Mouse (Mus musculus) neural tube, embryonic 13.5 days (tissue): ENCODE results near the gene Tmem176b. TPM values are rescaled to one million over a fixed set of nuclear protein-coding genes. Genes with fewer than 3 reads are reported as not detected.
"Not testable (repeated sequence)": the region's sequence is repeated elsewhere in the genome, so short reads cannot be mapped to it uniquely, and the experiment has no call there.

Experiments
- ATAC-seq: fragments of 200-750 bp; cut with Nextera tagmentation; 2 replicates; pipeline ENCODE4 v1.8.0; 2017; ENCODE audit warnings: low read depth, mild to moderate bottlenecking, moderate TSS enrichment, moderate library complexity
- H3K27ac ChIP-seq: fragments of 300-500 bp; sonication (generic); replicated peaks from 2 replicates; pipeline ENCODE4 v1.5.1; 2015; ENCODE audit warnings: moderate library complexity, mild to moderate bottlenecking, inconsistent platforms
- H3K27me3 ChIP-seq: fragments of 300-500 bp; sonication (generic); 2 replicates; pipeline ENCODE4 v1.6.1; 2015; ENCODE audit warnings: mild to moderate bottlenecking, inconsistent platforms
- H3K36me3 ChIP-seq: fragments of 300-500 bp; sonication (generic); 2 replicates; pipeline ENCODE4 v1.6.1; 2015; ENCODE audit warnings: mild to moderate bottlenecking, inconsistent platforms
- H3K4me1 ChIP-seq: fragments of 300-500 bp; sonication (generic); replicated peaks from 2 replicates; pipeline ENCODE4 v1.6.1; 2015; ENCODE audit warnings: inconsistent platforms
- H3K4me2 ChIP-seq: fragments of 300-500 bp; sonication (generic); 2 replicates; pipeline ENCODE4 v1.6.1; 2015; ENCODE audit warnings: inconsistent platforms, mild to moderate bottlenecking, moderate library complexity
- H3K4me3 ChIP-seq: fragments of 300-500 bp; sonication (generic); 2 replicates; pipeline ENCODE4 v1.5.1; 2015; ENCODE audit warnings: mild to moderate bottlenecking, inconsistent platforms
- H3K9ac ChIP-seq: fragments of 300-500 bp; sonication (generic); 2 replicates; pipeline ENCODE4 v1.6.1; 2015; ENCODE audit warnings: moderate library complexity, mild to moderate bottlenecking, inconsistent platforms
- H3K9me3 ChIP-seq: fragments of 300-500 bp; sonication (generic); 2 replicates; pipeline ENCODE4 v1.6.1; 2016; ENCODE audit warnings: inconsistent platforms
- WGBS: fragments of 180-500 bp; shearing (Covaris S2); methylation state at CpG from one replicate; pipeline ENCODE4 v1.1.7; 2015; 5-methylcytosine and 5-hydroxymethylcytosine counted together
- polyA plus RNA-seq: library from polyadenylated mRNA; unstranded; fragments of >200 nt; fragmentation: Nextera tagmentation; extraction: Ambion mirVana; gene quantifications from 2 replicates; pipeline ENCODE4 v1.2.1, GENCODE M21; 2015

The Tmem176b gene
- 127 and 151 TPM in 2 replicates for polyA plus RNA-seq

GRCm38 (mm10) chr6:48840973-48841625, at the start of gene Tmem176b:
Tmem176b (minus strand) TSS chr6:48841496.
- peaks cover 42% of the 10 kb centered on the region for H3K4me1 ChIP-seq
- H3K4me2 ChIP-seq: peak within 1 kb of the TSS; percentile 56
- peak within 1 kb of the TSS; percentile 77 for H3K27ac ChIP-seq
- 17% methylated on average over 6 of the region's 6 CpGs for WGBS
- H3K9ac ChIP-seq: peak within 1 kb of the TSS; percentile 65
- no peaks in the 10 kb centered on the region for H3K27me3 ChIP-seq
- H3K36me3 ChIP-seq: no peaks in the 10 kb centered on the region
- H3K4me3 ChIP-seq: peak within 1 kb of the TSS; percentile 38
- H3K9me3 ChIP-seq: no peaks in the 10 kb centered on the region
- peak; percentile 93 for ATAC-seq

GRCm38 (mm10) chr6:48876510-48877135, 35.3 kb upstream of the Tmem176b start:
- H3K4me1 ChIP-seq: no peaks in the 10 kb centered on the region
- WGBS: 35% methylated on average over 5 of the region's 5 CpGs
- H3K9me3 ChIP-seq: no peaks in the 10 kb centered on the region
- no peak overlapping the region for H3K9ac ChIP-seq
- peaks cover 8% of the 10 kb centered on the region; the same call in 1 of the 2 replicates for H3K27me3 ChIP-seq
- H3K4me2 ChIP-seq: no peak overlapping the region
- no peaks in the 10 kb centered on the region for H3K36me3 ChIP-seq
- no peak overlapping the region for H3K4me3 ChIP-seq
- no peak for ATAC-seq
- no peak overlapping the region for H3K27ac ChIP-seq

GRCm38 (mm10) chr6:48875515-48875914, 34.2 kb upstream of the Tmem176b start:
- Histone ChIP-seq H3K27me3 (peaks cover 19% of the 10 kb centered on the region), H3K27ac (no peak overlapping the region), H3K4me3 (no peak overlapping the region), H3K4me1 (no peaks in the 10 kb centered on the region), H3K9me3 (no peaks in the 10 kb centered on the region), H3K4me2 (no peak overlapping the region), H3K36me3 (no peaks in the 10 kb centered on the region), H3K9ac (no peak overlapping the region)
- 90% methylated on average over 6 of the region's 6 CpGs for WGBS
- ATAC-seq: no peak

GRCm38 (mm10) chr6:48874576-48874975, 33.3 kb upstream of the Tmem176b start:
- no peak overlapping the region for H3K27ac ChIP-seq
- 80% methylated on average over 4 of the region's 4 CpGs for WGBS
- H3K27me3 ChIP-seq: peaks cover 28% of the 10 kb centered on the region
- H3K9me3 ChIP-seq: no peaks in the 10 kb centered on the region
- no peak overlapping the region for H3K9ac ChIP-seq
- ATAC-seq: no peak
- H3K4me3 ChIP-seq: no peak overlapping the region
- H3K4me1 ChIP-seq: no peaks in the 10 kb centered on the region
- no peaks in the 10 kb centered on the region for H3K36me3 ChIP-seq
- no peak overlapping the region for H3K4me2 ChIP-seq

- H3K4me3 ChIP-seq: no peak within 1 kb of the TSS
- no peaks in the 10 kb centered on the region for H3K9me3 ChIP-seq
- no peaks in the 10 kb centered on the region; the same call in 1 of the 2 replicates for H3K4me1 ChIP-seq
- H3K36me3 ChIP-seq: no peaks in the 10 kb centered on the region
- 82% methylated on average over 5 of the region's 5 CpGs for WGBS
- H3K27me3 ChIP-seq: peaks cover 48% of the 10 kb centered on the region
- H3K9ac ChIP-seq: no peak within 1 kb of the TSS
- no peak for ATAC-seq
- H3K4me2 ChIP-seq: no peak within 1 kb of the TSS
- H3K27ac ChIP-seq: no peak within 1 kb of the TSS
Measured at GRCm38 (mm10) chr6:48872596-48872995, 31.3 kb upstream of the Tmem176b start, which contains the start of gene Aoc1. Aoc1 (plus strand) TSS chr6:48872896.

- Histone ChIP-seq H3K4me1 (peaks cover 7% of the 10 kb centered on the region), H3K36me3 (no peaks in the 10 kb centered on the region), H3K4me2 (no peak overlapping the region), H3K9me3 (no peaks in the 10 kb centered on the region), H3K4me3 (no peak overlapping the region), H3K27ac (no peak overlapping the region), H3K27me3 (peaks cover 58% of the 10 kb centered on the region), H3K9ac (no peak overlapping the region)
- WGBS: 89% methylated on average over 2 of the region's 2 CpGs
- no peak for ATAC-seq
Measured at GRCm38 (mm10) chr6:48869774-48870173, 28.5 kb upstream of the Tmem176b start.

- Histone ChIP-seq H3K4me2 (no peak overlapping the region), H3K4me1 (peaks cover 7% of the 10 kb centered on the region), H3K27me3 (peaks cover 71% of the 10 kb centered on the region), H3K9me3 (no peaks in the 10 kb centered on the region), H3K36me3 (no peaks in the 10 kb centered on the region), H3K4me3 (no peak overlapping the region), H3K27ac (no peak overlapping the region), H3K9ac (no peak overlapping the region)
- WGBS: 42% methylated on average over 4 of the region's 4 CpGs
- ATAC-seq: no peak; the same call in 1 of the 2 replicates
Measured at GRCm38 (mm10) chr6:48867158-48867557, 25.9 kb upstream of the Tmem176b start.

- not testable (repeated sequence) for H3K4me1 ChIP-seq, H3K27ac ChIP-seq, H3K36me3 ChIP-seq, ATAC-seq, H3K9me3 ChIP-seq, H3K9ac ChIP-seq, H3K4me3 ChIP-seq, H3K4me2 ChIP-seq
- 9% methylated on average over 1 of the region's 1 CpGs for WGBS
- peaks cover 72% of the 10 kb centered on the region for H3K27me3 ChIP-seq
Measured at GRCm38 (mm10) chr6:48866355-48866950, 25.2 kb upstream of the Tmem176b start.

- WGBS: 61% methylated on average over 1 of the region's 1 CpGs
- Histone ChIP-seq H3K27me3 (peaks cover 61% of the 10 kb centered on the region), H3K36me3 (no peaks in the 10 kb centered on the region), H3K9ac (no peak overlapping the region), H3K4me1 (peaks cover 12% of the 10 kb centered on the region), H3K4me3 (no peak overlapping the region), H3K27ac (no peak overlapping the region), H3K4me2 (no peak overlapping the region), H3K9me3 (no peaks in the 10 kb centered on the region)
- no peak for ATAC-seq
Measured at GRCm38 (mm10) chr6:48865152-48865745, 24.0 kb upstream of the Tmem176b start.

- peaks cover 56% of the 10 kb centered on the region for H3K27me3 ChIP-seq
- peaks cover 14% of the 10 kb centered on the region for H3K4me1 ChIP-seq
- no peak overlapping the region for H3K4me2 ChIP-seq
- 46% methylated on average over 3 of the region's 3 CpGs for WGBS
- ATAC-seq: no peak
- no peak overlapping the region for H3K27ac ChIP-seq
- no peak overlapping the region for H3K9ac ChIP-seq
- no peak overlapping the region for H3K4me3 ChIP-seq
- no peaks in the 10 kb centered on the region for H3K9me3 ChIP-seq
- no peaks in the 10 kb centered on the region for H3K36me3 ChIP-seq
Measured at GRCm38 (mm10) chr6:48864723-48865122, 23.4 kb upstream of the Tmem176b start.

- WGBS: 51% methylated on average over 3 of the region's 3 CpGs
- H3K4me3 ChIP-seq: no peak overlapping the region
- no peak overlapping the region for H3K27ac ChIP-seq
- no peaks in the 10 kb centered on the region for H3K9me3 ChIP-seq
- no peak overlapping the region for H3K9ac ChIP-seq
- no peak overlapping the region for H3K4me2 ChIP-seq
- H3K36me3 ChIP-seq: no peaks in the 10 kb centered on the region
- ATAC-seq: no peak
- peaks cover 14% of the 10 kb centered on the region for H3K4me1 ChIP-seq
- H3K27me3 ChIP-seq: peaks cover 51% of the 10 kb centered on the region
Measured at GRCm38 (mm10) chr6:48864181-48864580, 22.9 kb upstream of the Tmem176b start.

GRCm38 (mm10) chr6:48863488-48863887, 22.2 kb upstream of the Tmem176b start:
- no peak for ATAC-seq
- 89% methylated on average over 7 of the region's 7 CpGs for WGBS
- H3K9me3 ChIP-seq: no peaks in the 10 kb centered on the region
- no peak overlapping the region for H3K27ac ChIP-seq
- H3K4me1 ChIP-seq: peaks cover 14% of the 10 kb centered on the region
- no peak overlapping the region for H3K9ac ChIP-seq
- H3K27me3 ChIP-seq: peaks cover 47% of the 10 kb centered on the region
- no peak overlapping the region for H3K4me3 ChIP-seq
- H3K36me3 ChIP-seq: no peaks in the 10 kb centered on the region
- H3K4me2 ChIP-seq: no peak overlapping the region
